Mouse (Mus musculus): ENCODE measurements around the gene Mbl1. TPM values are rescaled to one million over a fixed set of nuclear protein-coding genes. Genes with fewer than 3 reads are reported as not detected.

Gene Mbl1
- polyA plus RNA-seq (2012; rRNA removed): not detected in 2 replicates

GRCm38 (mm10) chr14:41151220-41151898, at the start of gene Mbl1:
Gene Mbl1 (plus strand): TSS chr14:41151458.
- 75% methylated on average over 7 of the region's 7 CpGs for WGBS
- Histone ChIP-seq H3K36me3 (ENCODE audit: control insufficient read depth, insufficient read depth, low read length) (no peaks in the 10 kb centered on the region), H3K4me3 (ENCODE audit: low read depth, low read length) (no peak within 1 kb of the TSS), H3K27ac (ENCODE audit: insufficient read depth, low read depth, low read length) (no peak within 1 kb of the TSS), H3K4me1 (ENCODE audit: control insufficient read depth, insufficient read depth, insufficient read length, low read length) (no peaks in the 10 kb centered on the region), H3K27me3 (ENCODE audit: control insufficient read depth, insufficient read depth, low read length) (no peaks in the 10 kb centered on the region)
- no peak for TF ChIP-seq POLR2A (IDR thresholded peaks at IDR 0.05; ENCODE audit: low read depth, low read length)
- TF ChIP-seq CTCF (IDR thresholded peaks at IDR 0.05; ENCODE audit: extremely low read depth, insufficient read length, insufficient replicate concordance, low read depth, low read length): no peak

GRCm38 (mm10) chr14:41102269-41102668, 49.0 kb upstream of the Mbl1 start:
- 46% methylated on average over 2 of the region's 2 CpGs for WGBS
- no peak overlapping the region for H3K27ac ChIP-seq (ENCODE audit: insufficient read depth, low read depth, low read length)
- no peak overlapping the region for H3K4me3 ChIP-seq (ENCODE audit: low read depth, low read length)
- no peaks in the 10 kb centered on the region for H3K27me3 ChIP-seq (ENCODE audit: control insufficient read depth, insufficient read depth, low read length)
- H3K4me1 ChIP-seq (ENCODE audit: control insufficient read depth, insufficient read depth, insufficient read length, low read length): no peaks in the 10 kb centered on the region
- TF ChIP-seq POLR2A (IDR thresholded peaks at IDR 0.05; ENCODE audit: low read depth, low read length) (no peak), CTCF (IDR thresholded peaks at IDR 0.05; ENCODE audit: extremely low read depth, insufficient read length, insufficient replicate concordance, low read depth, low read length) (no peak)
- H3K36me3 ChIP-seq (ENCODE audit: control insufficient read depth, insufficient read depth, low read length): no peaks in the 10 kb centered on the region

- 0 out of 2 replicates have a peak within 1 kb of the TSS, but pooled peaks have one; percentile 3 for H3K4me3 ChIP-seq (ENCODE audit: low read depth, low read length)
- no peak for TF ChIP-seq POLR2A (IDR thresholded peaks at IDR 0.05; ENCODE audit: low read depth, low read length)
- no peak for TF ChIP-seq CTCF (IDR thresholded peaks at IDR 0.05; ENCODE audit: extremely low read depth, insufficient read length, insufficient replicate concordance, low read depth, low read length)
- WGBS: 50% methylated on average over 10 of the region's 10 CpGs
Observed at GRCm38 (mm10) chr14:41104853-41105444, 46.3 kb upstream of the Mbl1 start, which contains the start of gene Mat1a. Gene Mat1a (plus strand): TSS chr14:41105035.

GRCm38 (mm10) chr14:41111031-41111668, 40.1 kb upstream of the Mbl1 start:
- no peak overlapping the region for H3K27ac ChIP-seq (ENCODE audit: insufficient read depth, low read depth, low read length)
- H3K4me1 ChIP-seq (ENCODE audit: control insufficient read depth, insufficient read depth, insufficient read length, low read length): no peaks in the 10 kb centered on the region
- TF ChIP-seq POLR2A (IDR thresholded peaks at IDR 0.05; ENCODE audit: low read depth, low read length) (no peak), CTCF (IDR thresholded peaks at IDR 0.05; ENCODE audit: extremely low read depth, insufficient read length, insufficient replicate concordance, low read depth, low read length) (no peak)
- no peaks in the 10 kb centered on the region for H3K36me3 ChIP-seq (ENCODE audit: control insufficient read depth, insufficient read depth, low read length)
- no peak overlapping the region for H3K4me3 ChIP-seq (ENCODE audit: low read depth, low read length)
- no peaks in the 10 kb centered on the region for H3K27me3 ChIP-seq (ENCODE audit: control insufficient read depth, insufficient read depth, low read length)
- 60% methylated on average over 7 of the region's 7 CpGs for WGBS

More at GRCm38 (mm10) chr14:41104853-41105444, 46.3 kb upstream of the Mbl1 start, which contains the start of gene Mat1a:
- no peak within 1 kb of the TSS for H3K27ac ChIP-seq (ENCODE audit: insufficient read depth, low read depth, low read length)
- H3K4me1 ChIP-seq (ENCODE audit: control insufficient read depth, insufficient read depth, insufficient read length, low read length): no peaks in the 10 kb centered on the region
- H3K36me3 ChIP-seq (ENCODE audit: control insufficient read depth, insufficient read depth, low read length): no peaks in the 10 kb centered on the region
- no peaks in the 10 kb centered on the region for H3K27me3 ChIP-seq (ENCODE audit: control insufficient read depth, insufficient read depth, low read length)

- WGBS: 55% methylated on average over 4 of the region's 4 CpGs
- Histone ChIP-seq H3K4me3 (ENCODE audit: low read depth, low read length) (no peak overlapping the region), H3K27ac (ENCODE audit: insufficient read depth, low read depth, low read length) (no peak overlapping the region), H3K36me3 (ENCODE audit: control insufficient read depth, insufficient read depth, low read length) (no peaks in the 10 kb centered on the region), H3K4me1 (ENCODE audit: control insufficient read depth, insufficient read depth, insufficient read length, low read length) (no peaks in the 10 kb centered on the region), H3K27me3 (ENCODE audit: control insufficient read depth, insufficient read depth, low read length) (no peaks in the 10 kb centered on the region)
- no peak for TF ChIP-seq POLR2A (IDR thresholded peaks at IDR 0.05; ENCODE audit: low read depth, low read length)
- TF ChIP-seq CTCF (IDR thresholded peaks at IDR 0.05; ENCODE audit: extremely low read depth, insufficient read length, insufficient replicate concordance, low read depth, low read length): no peak
Observed at GRCm38 (mm10) chr14:41112944-41113343, 38.3 kb upstream of the Mbl1 start.

GRCm38 (mm10) chr14:41116271-41116670, 35.0 kb upstream of the Mbl1 start:
- 69% methylated on average over 3 of the region's 3 CpGs for WGBS
- Histone ChIP-seq H3K27ac (ENCODE audit: insufficient read depth, low read depth, low read length) (no peak overlapping the region), H3K36me3 (ENCODE audit: control insufficient read depth, insufficient read depth, low read length) (no peaks in the 10 kb centered on the region)

GRCm38 (mm10) chr14:41124683-41125082, 26.6 kb upstream of the Mbl1 start:
- Histone ChIP-seq H3K27me3 (ENCODE audit: control insufficient read depth, insufficient read depth, low read length) (no peaks in the 10 kb centered on the region), H3K27ac (ENCODE audit: insufficient read depth, low read depth, low read length) (no peak overlapping the region), H3K36me3 (ENCODE audit: control insufficient read depth, insufficient read depth, low read length) (no peaks in the 10 kb centered on the region), H3K4me3 (ENCODE audit: low read depth, low read length) (no peak overlapping the region), H3K4me1 (ENCODE audit: control insufficient read depth, insufficient read depth, insufficient read length, low read length) (no peaks in the 10 kb centered on the region)
- 82% methylated on average over 5 of the region's 5 CpGs for WGBS
- TF ChIP-seq CTCF (IDR thresholded peaks at IDR 0.05; ENCODE audit: extremely low read depth, insufficient read length, insufficient replicate concordance, low read depth, low read length): no peak
- no peak for TF ChIP-seq POLR2A (IDR thresholded peaks at IDR 0.05; ENCODE audit: low read depth, low read length)

More at GRCm38 (mm10) chr14:41116271-41116670, 35.0 kb upstream of the Mbl1 start:
- H3K27me3 ChIP-seq (ENCODE audit: control insufficient read depth, insufficient read depth, low read length): no peaks in the 10 kb centered on the region
- no peaks in the 10 kb centered on the region for H3K4me1 ChIP-seq (ENCODE audit: control insufficient read depth, insufficient read depth, insufficient read length, low read length)
- no peak for TF ChIP-seq CTCF (IDR thresholded peaks at IDR 0.05; ENCODE audit: extremely low read depth, insufficient read length, insufficient replicate concordance, low read depth, low read length)
- no peak for TF ChIP-seq POLR2A (IDR thresholded peaks at IDR 0.05; ENCODE audit: low read depth, low read length)
- no peak overlapping the region for H3K4me3 ChIP-seq (ENCODE audit: low read depth, low read length)
